Comparison of ENCODE assay signal across 8 mouse cellular contexts in genomic region chr9:111438904-111439835, GRCm38 (mm10). TPM values are rescaled to one million over a fixed set of nuclear protein-coding genes. Genes with fewer than 3 reads are reported as not detected.
A peak's percentile ranks its signal among the peaks of the same experiment; 100 is the strongest.
DNase-seq lines count a peak whose midpoint lies in the region; ATAC-seq and TF ChIP-seq lines count a peak whose summit lies in the region.

Dclk3 (plus strand) TSS chr9:111439081.

- POLR2A ChIA-PET in Patski (lab: Charles Lee): interaction anchor here (0.6 to 1.8 kb wide), 5 partner anchors 29 to 82 kb away, joined by 3 to 8 read pairs (median 4); no protein-coding TSS in a partner anchor

- peak within 1 kb of the TSS in 1 of 3 experiments; percentile 50 for H3K4me3 ChIP-seq in CH12.LX (replicated peaks in 1 of 3; ENCODE audit: low read depth in 2 of 3, low read length in 2 of 3, poor library complexity in 1 of 3)
- peak within 1 kb of the TSS; percentile 43 for H3K4me3 ChIP-seq in forebrain, embryonic 11.5 days (ENCODE audit: low read depth, low read length)
- H3K4me3 ChIP-seq in hindbrain, embryonic 14.5 days (replicated peaks; ENCODE audit: low read length): peak within 1 kb of the TSS; percentile 49
- H3K4me3 ChIP-seq in limb, embryonic 10.5 days: peak within 1 kb of the TSS; percentile 58
- H3K4me3 ChIP-seq in stomach, postnatal 0 days (ENCODE audit: low read depth, low read length): peak within 1 kb of the TSS; percentile 43

- no peaks in the 10 kb centered on the region for H3K9me3 ChIP-seq in CH12.LX (replicated peaks; ENCODE audit: low read length)
- no peaks in the 10 kb centered on the region for H3K9me3 ChIP-seq in forebrain, embryonic 11.5 days (ENCODE audit: control insufficient read depth, low read length)
- no peaks in the 10 kb centered on the region for H3K9me3 ChIP-seq in hindbrain, embryonic 14.5 days (ENCODE audit: control insufficient read depth, low read length)
- no peaks in the 10 kb centered on the region for H3K9me3 ChIP-seq in limb, embryonic 10.5 days (replicated peaks)
- no peaks in the 10 kb centered on the region for H3K9me3 ChIP-seq in stomach, postnatal 0 days (ENCODE audit: control insufficient read depth, low read length)

- in situ Hi-C loops in CH12.LX (cut with MboI; ENCODE audit: low pct_ligation_motif_present, low pct_unique_long_range_greater_than_20kb, low sequenced_read_pairs): no loop called here
- in situ Hi-C loops in Patski (cut with MboI; ENCODE audit: low pct_unique_long_range_greater_than_20kb): no loop called here

- H3K27me3 ChIP-seq in CH12.LX (replicated peaks): peaks cover 2% of the 10 kb centered on the region
- H3K27me3 ChIP-seq in Patski: no peaks in the 10 kb centered on the region
- peaks cover 7% of the 10 kb centered on the region; the same call in 1 of the 2 replicates for H3K27me3 ChIP-seq in forebrain, embryonic 11.5 days (ENCODE audit: control insufficient read depth, insufficient read depth, low read length)
- H3K27me3 ChIP-seq in hindbrain, embryonic 14.5 days (ENCODE audit: control insufficient read depth, insufficient read depth, low read length): peaks cover 22% of the 10 kb centered on the region; the same call in 1 of the 2 replicates
- peaks cover 49% of the 10 kb centered on the region for H3K27me3 ChIP-seq in limb, embryonic 10.5 days (ENCODE audit: low read depth, poor library complexity, severe bottlenecking)
- H3K27me3 ChIP-seq in stomach, postnatal 0 days (ENCODE audit: control insufficient read depth, insufficient read depth, low read length): no peaks in the 10 kb centered on the region

- H3K4me1 ChIP-seq in CH12.LX (ENCODE audit: control insufficient read depth in 1 of 2, insufficient read depth in 2 of 2): peaks cover 7 to 11% of the 10 kb centered on the region in 2 experiments
- H3K4me1 ChIP-seq in forebrain, embryonic 11.5 days (replicated peaks; ENCODE audit: control insufficient read depth, insufficient read depth, low read length): 0 out of 2 replicates have a peak, but pooled peaks cover 2% of the 10 kb centered on the region
- no peaks in the 10 kb centered on the region for H3K4me1 ChIP-seq in hindbrain, embryonic 14.5 days (replicated peaks; ENCODE audit: control insufficient read depth, insufficient read depth, low read length)
- H3K4me1 ChIP-seq in limb, embryonic 10.5 days: peaks cover 10% of the 10 kb centered on the region
- no peaks in the 10 kb centered on the region for H3K4me1 ChIP-seq in stomach, postnatal 0 days (replicated peaks; ENCODE audit: control insufficient read depth, insufficient read depth)

- TF ChIP-seq EP300 in CH12.LX (IDR thresholded peaks at IDR 0.05; ENCODE audit: low read length): no peak
- TF ChIP-seq EP300 in stomach, postnatal 0 days (optimal IDR thresholded peaks at IDR 0.05): no peak

- no peak for TF ChIP-seq POLR2A in CH12.LX (IDR thresholded peaks at IDR 0.05; ENCODE audit: low read depth, low read length)

- DNase-seq in CH12.LX (ENCODE audit: extremely low read depth) (no peak), Patski (ENCODE audit: low read depth, low spot score) (no peak)
- peak; percentile 70 for DNase-seq in forebrain, embryonic 11.5 days (ENCODE audit: low spot score)
- no peak for DNase-seq in hindbrain, embryonic 14.5 days (ENCODE audit: low spot score)
- DNase-seq in limb, embryonic 10.5 days (ENCODE audit: low spot score): peak; percentile 55
- peak; percentile 73 for DNase-seq in stomach, postnatal 0 days (ENCODE audit: low spot score)
- DNase-seq in natural killer cell, adult 2 months (ENCODE audit: low spot score in 2 of 2): no peak

- no peaks in the 10 kb centered on the region for H3K36me3 ChIP-seq in CH12.LX (replicated peaks in 1 of 2; ENCODE audit: control insufficient read depth in 1 of 2, insufficient read depth in 1 of 2, low read length in 1 of 2)
- H3K36me3 ChIP-seq in forebrain, embryonic 11.5 days (ENCODE audit: control insufficient read depth, insufficient read depth, low read length): no peaks in the 10 kb centered on the region
- no peaks in the 10 kb centered on the region for H3K36me3 ChIP-seq in hindbrain, embryonic 14.5 days (replicated peaks; ENCODE audit: control insufficient read depth, insufficient read depth)
- no peaks in the 10 kb centered on the region for H3K36me3 ChIP-seq in limb, embryonic 10.5 days
- no peaks in the 10 kb centered on the region for H3K36me3 ChIP-seq in stomach, postnatal 0 days (ENCODE audit: control insufficient read depth, insufficient read depth, low read length)

- peak within 1 kb of the TSS; percentile 75 for H3K4me2 ChIP-seq in CH12.LX (ENCODE audit: insufficient read depth, low read depth, poor library complexity, severe bottlenecking)
- peak within 1 kb of the TSS; percentile 74 for H3K4me2 ChIP-seq in forebrain, embryonic 11.5 days (ENCODE audit: low read depth, low read length, severe bottlenecking)
- peak within 1 kb of the TSS; percentile 66 for H3K4me2 ChIP-seq in hindbrain, embryonic 14.5 days (replicated peaks)
- H3K4me2 ChIP-seq in stomach, postnatal 0 days (replicated peaks; ENCODE audit: low read depth): peak within 1 kb of the TSS; percentile 76

- peak; percentile 83 for ATAC-seq in Patski
- peak; percentile 65 for ATAC-seq in forebrain, embryonic 11.5 days (replicated peaks; ENCODE audit: low FRiP score)
- ATAC-seq in hindbrain, embryonic 14.5 days (ENCODE audit: low FRiP score): peak; percentile 43; the same call in 1 of the 2 replicates
- ATAC-seq in megakaryocyte-erythroid progenitor cell, adult 5-6 weeks (replicated peaks; ENCODE audit: low FRiP score, low TSS enrichment, poor library complexity, severe bottlenecking): peak; percentile 80
- peak; percentile 47; the same call in 1 of the 2 replicates for ATAC-seq in stomach, postnatal 0 days (ENCODE audit: low FRiP score, low TSS enrichment)

- TF ChIP-seq RAD21 in CH12.LX (IDR thresholded peaks at IDR 0.05; ENCODE audit: low read depth, low read length): no peak

- CTCF ChIA-PET in Patski (lab: Charles Lee): interaction anchor here (0.8 to 2.7 kb wide), 8 partner anchors 10 to 83 kb away, joined by 3 to 9 read pairs (median 5); no protein-coding TSS in a partner anchor

- TF ChIP-seq CTCF in CH12.LX (conservative IDR thresholded peaks at IDR 0.05 in 1 of 2, IDR thresholded peaks at IDR 0.05 in 1 of 2; ENCODE audit: low read depth in 2 of 2, low read length in 2 of 2) (no peak), Patski (IDR thresholded peaks at IDR 0.05) (no peak)
- 0 out of 2 replicates have a peak, but pooled peaks have one; percentile 12 for TF ChIP-seq CTCF in stomach, postnatal 0 days (IDR thresholded peaks at IDR 0.05; ENCODE audit: low read depth)

- dilution Hi-C loops in CH12.LX (cut with MboI; ENCODE audit: extremely low pct_ligation_motif_present, extremely low pct_unique_long_range_greater_than_20kb, low sequenced_read_pairs): no loop called here

- H3K9ac ChIP-seq in CH12.LX (ENCODE audit: insufficient read depth, low read depth): no peak within 1 kb of the TSS
- peak within 1 kb of the TSS; percentile 28 for H3K9ac ChIP-seq in forebrain, embryonic 11.5 days (ENCODE audit: low read length)
- H3K9ac ChIP-seq in hindbrain, embryonic 14.5 days: peak within 1 kb of the TSS; percentile 62
- no peak within 1 kb of the TSS for H3K9ac ChIP-seq in stomach, postnatal 0 days (ENCODE audit: low read length)

- H3K79me2 ChIP-seq in CH12.LX (replicated peaks; ENCODE audit: control insufficient read depth, extremely low read depth, insufficient read depth, poor library complexity, severe bottlenecking): no peaks in the 10 kb centered on the region

- 4% methylated on average over 42 of the region's 57 CpGs for WGBS in forebrain, embryonic 11.5 days
- WGBS in hindbrain, embryonic 14.5 days: 3% methylated on average over 56 of the region's 57 CpGs
- WGBS in limb, embryonic 10.5 days: 5% methylated on average over 50 of the region's 57 CpGs
- WGBS in stomach, postnatal 0 days: 6% methylated on average over 39 of the region's 57 CpGs

- H3K27ac ChIP-seq in CH12.LX (ENCODE audit: insufficient read depth, low read depth): no peak within 1 kb of the TSS
- no peak within 1 kb of the TSS for H3K27ac ChIP-seq in forebrain, embryonic 11.5 days (ENCODE audit: low read depth, low read length)
- no peak within 1 kb of the TSS for H3K27ac ChIP-seq in hindbrain, embryonic 14.5 days
- peak within 1 kb of the TSS; percentile 5 for H3K27ac ChIP-seq in limb, embryonic 10.5 days
- H3K27ac ChIP-seq in stomach, postnatal 0 days (replicated peaks): no peak within 1 kb of the TSS

TF ChIP-seq in CH12.LX, 34 proteins besides CTCF, POLR2A, EP300 and RAD21:
- TF ChIP-seq UBTF (IDR thresholded peaks at IDR 0.05; ENCODE audit: low read depth, low read length): no peak

RNA-seq across cellular contexts. Expression of gene Dclk3, which starts in this region (rescaled TPM):
- 0.59 and 1.1 TPM in 2 replicates for total RNA-seq in CH12.LX (2012; rRNA removed)
- total RNA-seq in CH12.LX (2014; rRNA removed): 0.12 and 0.17 TPM in 2 replicates
- polyA plus RNA-seq in CH12.LX (2012; ENCODE audit: insufficient read length, low read depth): 0.26 and 0.33 TPM in 2 replicates
- polyA plus RNA-seq in Patski (2021): 48.7 TPM
- 0.20 and 0.28 TPM in 2 replicates for polyA plus RNA-seq in forebrain, embryonic 11.5 days (2014; fragmentation: Nextera tagmentation; extraction: Ambion mirVana)
- 6.2 and 7.1 TPM in 2 replicates for polyA plus RNA-seq in hindbrain, embryonic 14.5 days (2014; fragmentation: Nextera tagmentation; extraction: Ambion mirVana)
- 0.20 and 0.31 TPM in 2 replicates for polyA plus RNA-seq in limb, embryonic 10.5 days (2016; fragmentation: Nextera tagmentation; extraction: Ambion mirVana)
- total RNA-seq in megakaryocyte-erythroid progenitor cell, adult 5-6 weeks (2014; fragmentation: Nextera tagmentation): not detected in 2 replicates
- not detected in 2 replicates for total RNA-seq in megakaryocyte-erythroid progenitor cell, adult 5-6 weeks (2017)
- polyA plus RNA-seq in stomach, postnatal 0 days (2015; fragmentation: Nextera tagmentation; extraction: Ambion mirVana): 0.35 and 0.44 TPM in 2 replicates

Comparison
In these comparisons a context has a peak if more than half of its experiments do, and no peak if none do; other contexts are left out.
1. Peak in DNase-seq, ATAC-seq, H3K4me3 ChIP-seq, H3K9ac ChIP-seq and H3K4me2 ChIP-seq in forebrain, embryonic 11.5 days; RNA of the gene not detected or under 1 TPM.
2. Peak in DNase-seq, H3K4me3 ChIP-seq and H3K27ac ChIP-seq in limb, embryonic 10.5 days; RNA of the gene not detected or under 1 TPM.
3. Peak in ATAC-seq in megakaryocyte-erythroid progenitor cell, adult 5-6 weeks; RNA of the gene not detected or under 1 TPM.
4. Peak in DNase-seq, ATAC-seq, H3K4me3 ChIP-seq and H3K4me2 ChIP-seq in stomach, postnatal 0 days; RNA of the gene not detected or under 1 TPM.